Mouse (Mus musculus): Measurements from ENCODE around the gene Arid5b.
A peak's percentile ranks its signal among the peaks of the same experiment; 100 is the strongest.

The Arid5b gene

DNA sequence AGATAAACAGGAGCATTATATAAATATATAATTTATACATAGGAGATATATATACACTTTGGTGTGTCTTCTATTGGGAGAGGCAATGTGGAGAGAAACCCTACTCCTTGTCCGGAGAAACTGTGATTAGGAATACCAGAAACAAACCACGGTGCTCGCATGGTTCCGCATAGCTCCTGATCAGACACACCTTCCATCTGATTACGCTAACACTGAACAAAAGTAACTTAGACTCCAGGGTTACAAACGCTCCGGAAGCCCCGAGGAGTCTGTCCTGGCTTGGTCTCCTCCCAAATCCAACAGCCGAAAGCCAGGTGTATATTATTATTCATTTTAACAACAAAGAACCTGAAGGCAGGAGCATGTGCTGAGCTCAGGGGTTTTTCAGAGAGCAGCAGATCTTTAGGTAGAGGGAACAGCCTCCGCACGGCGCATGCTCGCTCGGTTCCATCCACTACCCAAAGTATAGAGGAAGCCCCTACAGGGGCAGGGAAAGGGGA is 41.5 kb downstream of the Arid5b start:
- no peak for DNase-seq (ENCODE audit: low read depth, low spot score)

DNA sequence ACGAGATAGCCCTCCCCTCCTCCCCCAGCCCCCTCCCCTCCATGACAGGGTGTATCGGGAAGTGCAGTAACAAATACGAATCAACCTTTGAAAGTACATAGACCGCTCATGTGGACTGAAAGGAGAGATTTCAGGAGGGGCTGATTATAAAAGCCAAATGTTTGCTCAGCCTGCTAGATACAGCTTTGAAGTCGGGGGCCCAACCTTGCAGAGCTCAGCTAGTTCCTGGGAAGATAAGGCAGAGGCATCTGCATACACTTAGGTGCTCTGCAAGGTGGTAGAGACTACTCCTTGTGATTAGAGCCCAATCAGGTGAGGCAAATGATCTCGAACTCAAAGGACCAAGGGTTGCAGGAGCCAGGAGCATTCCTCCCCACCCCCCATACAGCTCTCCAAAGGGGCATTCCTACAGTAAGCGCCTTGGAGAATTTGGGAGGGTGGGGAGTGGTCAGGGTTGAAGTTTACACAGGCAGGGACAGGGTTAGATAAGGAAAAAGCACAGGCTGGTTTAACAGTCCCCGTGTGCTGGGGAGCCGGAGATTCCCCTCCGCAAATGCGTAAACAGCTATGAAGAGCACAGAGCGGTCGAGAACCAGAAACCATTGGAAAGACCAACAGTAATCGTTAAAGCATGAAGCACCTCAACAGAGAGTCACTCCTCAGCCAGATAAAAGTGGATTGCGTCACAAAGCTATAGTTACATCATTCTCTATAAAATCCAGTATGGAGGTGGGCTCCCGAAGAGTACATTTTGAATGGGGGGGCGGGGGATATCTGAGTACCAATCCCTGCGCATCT is 47.0 kb downstream of the Arid5b start:
- DNase-seq (ENCODE audit: low read depth, low spot score) = no peak

DNA sequence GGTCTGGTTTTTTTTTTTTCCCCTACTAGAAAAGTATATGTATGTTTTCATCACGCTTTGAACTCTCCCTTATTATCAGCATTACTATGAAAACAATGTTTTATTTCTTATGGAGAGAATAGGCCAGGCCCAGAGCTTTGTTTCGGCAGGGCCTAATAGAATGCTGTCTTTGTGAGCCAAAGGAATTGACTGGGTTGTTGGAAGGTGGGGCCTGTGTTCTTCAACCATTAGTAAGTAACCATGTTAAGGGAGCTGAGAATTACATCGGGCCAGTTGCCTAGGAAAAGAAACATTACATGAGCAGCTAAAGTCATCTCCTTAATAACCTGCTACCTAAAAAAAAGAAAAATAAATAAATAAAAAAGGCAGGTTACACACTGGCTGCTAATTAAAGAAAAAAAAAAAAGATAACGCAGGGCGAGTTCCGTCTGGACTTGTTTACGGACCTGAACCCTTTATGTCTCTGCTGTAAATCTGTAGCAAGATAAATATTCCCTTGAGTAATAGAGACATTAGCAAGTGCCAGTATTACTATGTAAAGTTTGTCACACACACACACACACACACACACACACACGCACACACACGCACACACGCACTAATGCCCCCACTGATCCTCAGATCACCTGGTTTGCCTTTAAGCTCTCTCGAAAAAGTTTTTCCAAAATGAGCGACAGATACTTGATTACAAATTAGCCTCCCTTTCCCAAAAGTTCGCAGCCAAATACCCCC is 47.7 kb downstream of the Arid5b start:
- no peak for DNase-seq (ENCODE audit: low read depth, low spot score)

DNA sequence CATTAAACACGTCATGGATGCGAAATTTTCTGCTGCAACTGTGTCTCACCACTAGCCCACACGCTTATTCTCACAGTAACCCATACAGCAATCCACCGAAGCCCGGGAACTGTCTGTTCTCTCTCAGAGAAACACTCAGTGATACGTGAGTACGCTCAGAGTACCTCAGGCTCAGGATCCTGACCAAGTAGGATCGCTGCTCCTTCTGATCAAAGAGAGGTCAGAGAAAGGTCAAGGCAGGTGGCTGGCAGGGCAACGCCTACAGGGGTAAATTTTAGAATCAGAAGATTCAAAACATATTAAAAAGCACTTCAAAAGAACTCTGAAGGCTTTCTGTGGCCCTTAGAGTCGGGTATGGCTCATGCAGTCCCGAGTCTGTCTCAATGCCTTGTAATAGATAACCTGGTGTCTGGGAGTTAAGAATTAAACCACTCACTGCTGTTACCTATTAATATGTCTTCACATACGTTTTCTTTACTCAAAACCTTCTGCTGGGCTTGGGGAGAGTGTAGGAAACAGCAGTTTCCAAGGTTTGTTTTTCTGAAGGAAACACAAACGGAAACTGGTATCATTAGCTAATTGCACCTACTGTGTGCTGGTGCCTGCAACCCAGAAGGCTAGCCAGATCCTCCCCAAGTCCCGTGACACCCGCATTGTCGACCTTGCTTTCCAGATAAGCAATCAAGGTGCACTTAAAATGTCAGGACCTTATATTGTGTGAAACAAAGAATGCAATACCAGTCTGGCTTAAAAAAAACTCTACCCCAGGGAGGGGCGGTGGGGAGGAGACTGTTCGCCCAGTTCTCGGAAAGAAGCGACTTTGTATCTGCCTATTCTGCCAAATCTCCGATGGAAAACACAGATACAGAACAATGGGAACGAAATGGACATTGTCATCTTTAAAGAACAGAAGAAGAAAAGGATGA is 48.6 kb downstream of the Arid5b start:
- no peak for DNase-seq (ENCODE audit: low read depth, low spot score)

DNA sequence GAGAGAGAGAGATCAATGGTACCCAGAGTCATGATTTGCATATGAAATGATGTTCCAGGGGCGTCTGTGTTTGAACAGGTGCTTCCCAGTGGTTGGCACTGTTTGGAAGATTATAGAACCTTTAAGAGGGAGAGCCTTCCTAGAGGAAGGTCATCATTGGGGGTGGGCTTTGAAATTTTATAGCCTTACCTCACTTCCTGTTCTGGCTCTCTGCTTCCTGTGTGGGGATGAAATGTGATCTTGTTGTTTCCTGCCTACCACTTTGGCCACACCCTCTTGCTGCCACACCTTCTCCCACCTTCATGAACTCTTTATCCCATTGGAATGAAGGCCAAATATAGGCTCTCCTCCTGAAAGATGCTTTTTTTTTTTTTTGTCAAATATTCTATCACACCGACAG is 55.9 kb downstream of the Arid5b start:
- DNase-seq (ENCODE audit: low read depth, low spot score) = no peak

DNA sequence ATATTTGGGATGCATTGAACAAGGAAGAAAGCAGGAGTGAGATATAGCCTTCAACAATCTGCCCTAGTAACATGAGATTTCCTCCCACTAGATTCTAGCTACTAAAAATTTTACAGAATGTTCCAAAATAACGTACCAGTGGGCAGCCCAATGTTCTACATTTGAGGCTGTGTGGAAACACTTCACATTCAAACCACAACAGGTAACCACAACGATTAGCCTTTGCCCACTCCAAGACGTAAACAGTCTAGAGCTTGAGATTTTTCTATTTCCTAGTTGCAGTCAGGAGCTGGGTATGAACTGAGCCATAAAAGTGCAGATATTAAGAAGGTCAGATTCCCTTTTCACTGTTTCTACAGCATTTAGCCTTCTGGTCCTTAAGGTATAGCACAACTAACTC is 56.5 kb downstream of the Arid5b start:
- DNase-seq (ENCODE audit: low read depth, low spot score) = no peak

DNA sequence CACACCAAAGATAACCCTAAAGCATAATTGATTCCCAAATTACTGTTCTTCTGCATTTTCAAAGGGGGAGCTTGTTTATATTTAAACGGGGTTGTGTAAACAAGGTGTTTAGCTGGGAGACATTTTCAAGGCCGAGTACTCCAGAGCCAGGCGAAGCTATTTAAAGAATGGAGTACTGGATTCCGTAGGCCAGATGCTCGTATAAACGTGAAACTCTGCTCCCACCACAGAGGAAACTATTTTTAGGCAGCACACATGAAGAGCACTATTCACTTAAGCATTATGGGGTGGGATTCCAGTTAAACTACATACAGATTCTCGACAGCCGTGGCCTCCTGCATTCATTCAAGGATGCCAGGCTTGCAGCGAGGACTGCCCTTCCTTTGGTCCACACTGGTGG is 59.2 kb downstream of the Arid5b start:
- DNase-seq (ENCODE audit: low read depth, low spot score) = no peak

DNA sequence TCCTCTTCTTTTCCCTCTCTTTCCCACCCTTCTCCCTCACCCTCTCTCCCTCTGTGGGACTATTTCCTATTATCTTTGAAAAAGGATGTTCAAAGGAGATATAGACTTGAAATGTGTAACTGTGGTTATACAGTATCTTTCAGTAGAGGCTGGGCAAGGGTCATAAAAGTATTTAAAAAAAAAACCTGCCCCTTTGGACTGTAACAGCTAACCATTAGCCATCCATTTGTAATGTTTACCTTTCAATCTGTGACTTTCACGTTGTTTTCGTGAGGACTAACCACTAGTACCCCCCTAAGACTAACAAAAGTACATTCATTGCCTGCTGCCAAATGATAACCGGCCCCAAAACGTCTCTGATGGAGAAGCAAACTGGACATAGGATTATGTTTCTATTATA is 59.9 kb downstream of the Arid5b start:
- DNase-seq (ENCODE audit: low read depth, low spot score) = no peak

DNA sequence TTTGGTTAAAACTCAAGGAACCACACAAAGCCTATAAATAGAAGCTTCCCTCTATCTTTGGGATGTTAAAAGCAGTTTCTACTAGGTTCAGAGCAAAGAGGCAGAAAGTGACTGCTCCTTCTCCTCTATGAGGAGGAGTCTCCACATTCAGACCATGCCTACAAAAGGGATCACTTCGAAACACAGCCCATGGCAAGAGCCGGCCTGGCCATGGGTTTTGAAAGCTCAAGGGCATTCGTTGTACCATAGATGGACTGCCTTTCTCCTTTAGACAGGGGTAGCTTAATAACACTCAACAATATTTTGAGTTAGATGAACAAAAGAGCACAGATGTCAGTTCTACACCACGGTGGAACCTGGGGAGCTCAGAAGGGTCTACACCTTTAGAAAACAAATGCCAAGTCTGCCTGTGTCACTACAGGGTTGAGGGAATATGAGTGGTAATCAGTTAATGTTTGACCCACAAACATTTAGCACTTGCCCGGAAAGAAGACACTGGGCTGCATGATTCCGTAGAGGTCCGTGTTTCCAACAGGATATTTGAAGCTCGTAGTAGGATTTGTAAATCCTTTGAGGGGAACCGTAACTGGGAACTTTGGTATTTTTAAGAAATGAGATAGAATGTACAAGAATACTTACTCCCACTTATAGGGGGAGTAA is 63.6 kb downstream of the Arid5b start:
- no peak for DNase-seq (ENCODE audit: low read depth, low spot score)

DNA sequence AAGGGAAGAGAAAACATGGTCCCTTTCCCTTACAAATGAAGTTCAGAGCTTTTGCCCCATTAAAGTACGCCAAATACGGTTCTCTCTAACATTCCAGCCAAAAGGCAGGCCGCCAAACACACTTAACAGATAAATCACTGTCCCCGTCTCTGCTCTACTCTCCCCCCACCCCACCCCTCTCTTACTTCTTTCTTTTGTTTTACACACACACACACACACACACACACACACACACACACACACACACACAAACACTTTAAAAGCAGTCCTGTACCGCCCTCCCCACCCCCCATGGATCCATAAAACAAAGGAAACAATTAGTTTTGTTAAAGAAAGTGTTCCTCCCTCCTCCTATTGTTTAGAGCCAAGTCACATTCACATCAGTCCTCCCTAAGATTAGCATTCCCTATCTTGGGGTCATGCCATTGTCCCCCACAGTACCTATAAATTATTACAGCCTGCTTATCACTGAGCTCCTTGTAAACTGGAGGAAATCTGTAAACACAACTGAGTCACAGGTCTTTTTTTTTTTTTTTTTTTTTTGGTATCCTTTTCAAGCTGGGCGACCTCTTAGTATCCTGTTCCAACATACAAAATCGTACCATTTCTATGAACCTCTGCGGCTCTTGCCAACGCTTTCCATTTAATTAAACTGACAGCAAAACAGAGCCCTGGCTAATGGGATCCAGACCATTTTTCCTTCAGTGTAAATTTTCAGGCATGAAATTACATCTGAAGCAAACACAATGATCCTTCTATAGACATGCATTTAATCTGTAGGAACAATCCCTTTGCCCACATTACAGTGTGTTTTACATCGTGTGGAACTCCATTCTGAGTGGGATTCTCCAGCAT is 66.3 kb downstream of the Arid5b start:
- DNase-seq (ENCODE audit: low read depth, low spot score) = peak; percentile 25

DNA sequence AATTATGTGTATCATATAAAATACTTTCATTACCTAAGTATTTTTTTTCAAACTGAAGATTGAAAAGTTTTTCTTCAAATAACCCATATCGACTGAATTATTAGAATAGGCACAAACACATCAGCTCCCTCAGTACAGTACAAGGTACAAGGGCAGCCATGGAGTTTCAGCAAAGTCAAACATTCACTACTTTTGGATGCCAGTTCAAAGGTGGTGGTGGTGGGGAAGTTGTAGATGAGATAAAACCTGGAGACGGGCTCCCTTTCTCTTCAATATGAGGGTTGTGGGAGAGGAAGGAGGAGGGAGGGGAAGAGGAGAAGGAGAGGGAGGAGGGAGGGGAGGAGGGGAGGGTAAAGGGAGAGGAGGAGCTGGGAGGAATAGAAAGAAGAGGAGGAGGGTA is 67.0 kb downstream of the Arid5b start:
- DNase-seq (ENCODE audit: low read depth, low spot score) = no peak

DNA sequence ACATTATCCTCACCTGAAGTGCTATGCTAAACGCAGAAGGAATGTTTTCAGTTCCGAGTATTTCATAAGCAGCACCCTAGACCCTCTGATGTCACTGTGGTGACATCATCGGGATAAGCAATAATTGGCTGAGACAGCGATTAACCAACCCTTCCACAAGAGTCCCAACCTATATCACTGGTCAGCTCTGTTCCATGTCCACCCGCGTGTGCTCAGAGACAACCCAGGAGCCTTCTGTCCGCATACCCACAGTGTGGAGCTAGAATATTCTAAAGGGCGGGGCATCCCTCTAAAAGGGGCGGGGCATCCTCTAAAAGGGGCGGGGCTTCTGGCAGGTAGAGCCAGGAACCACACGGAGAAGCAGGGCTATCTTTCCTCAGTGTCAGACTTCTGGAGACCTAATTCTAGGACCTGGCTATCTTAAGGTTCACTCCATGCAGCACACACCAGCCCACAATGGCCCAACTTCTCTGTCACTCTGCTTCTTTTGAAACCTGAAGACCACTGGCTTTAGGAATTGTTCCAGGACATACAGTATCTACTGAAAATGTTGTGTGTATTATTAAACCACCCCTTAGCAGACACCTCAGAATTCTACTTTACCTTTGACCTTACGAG is 68.4 kb downstream of the Arid5b start:
- no peak for DNase-seq (ENCODE audit: low read depth, low spot score)

DNA sequence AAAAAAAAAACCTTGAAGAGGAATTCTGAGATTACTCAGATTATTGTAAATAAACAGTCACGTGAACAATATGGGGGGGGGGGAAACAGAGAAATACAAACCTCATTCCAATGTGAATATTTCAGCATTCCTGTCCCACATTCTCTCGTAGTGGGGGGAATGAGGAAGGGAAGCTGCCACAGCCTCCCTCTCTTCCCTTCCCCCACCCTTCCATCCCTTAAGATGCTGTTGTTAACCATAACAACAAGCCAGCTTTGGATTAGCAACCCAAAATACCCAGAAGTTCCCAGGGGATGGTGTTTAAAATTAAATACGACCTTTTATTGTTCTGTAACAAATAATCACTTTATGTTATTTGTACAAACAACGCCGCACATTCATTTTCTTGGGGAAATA is 69.9 kb downstream of the Arid5b start:
- peak; percentile 47 for DNase-seq (ENCODE audit: low read depth, low spot score)

DNA sequence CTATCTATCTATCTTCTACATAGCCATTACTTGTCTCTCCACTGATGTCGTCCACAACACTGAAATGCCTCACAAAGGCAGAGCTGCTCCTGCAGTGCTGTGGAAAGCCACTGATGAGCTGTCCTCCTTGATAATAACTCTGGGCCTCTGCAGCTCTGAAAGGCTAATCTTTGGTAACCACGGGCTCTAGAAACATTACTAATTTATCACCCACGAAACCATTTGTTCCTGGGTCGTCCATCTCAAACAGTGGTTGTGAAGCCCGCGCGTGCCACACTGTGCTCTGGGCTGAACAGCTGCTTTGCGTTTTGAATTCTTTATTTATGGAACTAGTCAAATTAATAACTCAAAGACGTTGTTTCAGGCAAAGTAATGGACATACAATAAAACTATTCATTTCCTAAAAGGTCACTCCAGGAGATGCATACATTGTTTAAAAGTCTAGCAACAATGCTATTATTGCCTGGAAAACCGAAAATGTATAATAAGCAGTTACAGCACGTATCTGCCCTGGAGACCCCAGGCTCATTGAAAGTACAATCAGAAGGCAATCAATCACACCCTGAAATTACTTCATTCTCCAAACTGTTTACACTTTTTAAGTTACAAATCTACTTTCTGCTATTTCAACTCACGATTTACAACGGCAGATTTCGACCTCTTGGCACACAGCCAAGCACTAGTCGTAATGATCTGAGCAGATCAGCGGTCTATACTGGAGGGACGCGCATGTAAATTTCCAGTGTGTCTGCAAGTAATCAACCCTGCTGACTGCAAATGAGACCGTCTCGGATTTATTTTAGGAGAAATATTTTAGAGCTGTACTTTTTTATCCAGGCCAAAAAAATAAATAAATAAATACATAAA is 70.5 kb downstream of the Arid5b start:
- DNase-seq (ENCODE audit: low read depth, low spot score) = peak; percentile 85

DNA sequence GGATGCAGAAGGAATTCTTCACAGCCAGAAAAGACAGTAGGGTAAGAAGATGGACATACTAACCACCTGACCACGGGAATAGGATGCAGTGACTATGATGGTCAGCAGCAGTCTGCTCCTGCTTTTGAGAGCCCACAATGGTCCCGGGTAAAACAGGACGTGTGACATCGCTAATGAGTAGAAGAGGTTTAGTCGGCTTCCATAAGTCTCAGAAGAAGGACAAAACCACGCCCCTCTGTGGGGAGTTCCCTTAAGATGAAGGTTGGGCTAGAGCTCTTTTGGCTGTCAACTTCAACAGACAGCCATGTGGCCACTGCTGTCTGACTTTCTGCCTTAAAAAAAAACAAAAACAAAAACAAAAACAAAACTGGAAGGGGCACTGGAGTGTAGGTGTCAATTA is 74.1 kb downstream of the Arid5b start:
- no peak for DNase-seq (ENCODE audit: low read depth, low spot score)

DNA sequence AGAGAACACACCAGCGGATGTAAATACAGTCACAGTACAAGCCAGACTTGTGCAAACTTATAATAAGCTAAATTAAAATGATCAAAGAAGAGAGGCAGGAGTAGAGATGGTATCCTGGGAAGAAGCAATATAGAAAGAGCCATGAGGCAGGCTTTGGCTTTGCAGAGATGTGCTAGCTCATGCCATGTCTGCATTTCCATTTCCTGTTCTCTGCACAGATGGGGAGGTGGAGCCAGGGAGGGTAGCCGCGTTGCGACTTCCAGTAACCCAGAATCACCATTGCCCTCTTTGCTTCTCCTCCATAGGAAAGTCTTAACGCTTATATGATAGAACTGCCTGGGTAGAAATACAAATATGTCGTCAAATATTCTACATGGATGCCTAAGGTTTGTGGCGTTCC is 74.7 kb downstream of the Arid5b start:
- DNase-seq (ENCODE audit: low read depth, low spot score) = no peak

DNA sequence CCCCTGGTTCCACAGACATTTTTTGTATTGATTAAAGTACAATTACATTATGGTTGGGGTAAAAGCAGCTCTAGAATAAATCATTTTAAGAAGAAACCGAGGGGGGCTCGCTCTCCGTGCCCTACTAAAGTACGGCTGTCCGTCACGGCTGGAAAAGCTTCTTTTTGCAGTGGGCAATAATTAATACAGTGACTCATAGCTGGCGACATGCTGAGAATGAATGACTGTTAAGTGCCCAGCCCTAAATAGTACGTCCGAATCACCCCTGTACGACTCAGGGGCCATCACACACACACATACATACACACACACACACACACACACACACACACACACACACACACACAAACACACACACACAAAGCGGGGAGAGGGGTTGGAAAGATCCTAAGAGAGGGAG is 75.2 kb downstream of the Arid5b start:
- DNase-seq (ENCODE audit: low read depth, low spot score) = no peak

DNA sequence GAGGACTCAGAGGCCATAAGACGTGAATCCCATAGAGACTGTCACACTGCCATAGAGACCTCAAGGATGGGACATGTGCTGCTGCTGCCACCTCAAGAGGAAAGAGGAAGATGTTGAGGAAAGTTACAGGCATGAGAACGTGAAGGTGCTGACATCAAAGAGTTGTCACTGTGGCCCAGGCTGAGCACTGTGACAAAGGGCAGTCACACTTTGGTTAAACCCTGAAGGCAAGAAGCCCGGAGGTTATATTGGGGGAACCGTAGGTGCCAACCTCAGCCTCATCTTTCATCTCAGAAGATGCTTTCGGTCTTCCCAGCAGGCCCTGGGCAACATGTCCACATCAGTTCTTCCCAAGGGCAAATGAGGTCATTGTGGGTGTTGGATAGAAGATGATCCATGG is 79.1 kb downstream of the Arid5b start:
- no peak for DNase-seq (ENCODE audit: low read depth, low spot score)

DNA sequence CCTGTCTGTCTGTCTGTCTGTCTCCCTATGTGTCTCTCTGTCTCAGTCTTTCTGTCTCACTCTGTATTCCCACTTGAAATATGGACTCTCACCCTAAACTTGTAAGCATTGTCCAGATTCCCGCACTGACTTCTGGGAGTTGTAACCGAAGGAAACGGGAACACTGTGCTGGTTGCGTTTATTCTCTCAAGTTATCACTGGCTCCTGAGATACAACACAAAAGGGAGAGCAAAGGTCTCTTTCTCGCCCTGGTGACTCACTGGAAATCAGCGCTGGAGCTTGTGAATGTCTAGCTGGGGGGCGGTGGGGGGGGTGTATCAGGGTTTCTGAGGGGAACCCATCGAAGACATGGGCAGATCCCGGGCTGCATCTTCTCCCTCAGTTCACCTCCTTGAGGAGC is 82.2 kb downstream of the Arid5b start:
- DNase-seq (ENCODE audit: low read depth, low spot score) = no peak
